Mouse (Mus musculus) CH12.LX (cell line): ENCODE data around the gene Olfr455.

Experiments used
- BHLHE40 ChIP-seq: IDR thresholded peaks from 2 replicates; pipeline ENCODE4 v1.6.1; 2011; ENCODE audit warnings: mild to moderate bottlenecking, low read depth, low read length, improper control_type of control experiment
- CTCF ChIP-seq, 2 experiments: IDR thresholded peaks in 1 of 2; conservative IDR thresholded peaks in 1 of 2; 2 replicates each; pipeline ENCODE4 v1.5.1; 2011 to 2012; ENCODE audit warnings: low read depth in 2 of 2, low read length in 2 of 2, improper control_type of control experiment in 1 of 2, inconsistent platforms in 1 of 2, mild to moderate bottlenecking in 1 of 2, moderate library complexity in 1 of 2
- HCFC1 ChIP-seq: IDR thresholded peaks from 2 replicates; pipeline ENCODE4 v1.6.1; 2012; ENCODE audit warnings: low read depth, mild to moderate bottlenecking, inconsistent platforms, low read length, improper control_type of control experiment
- KAT2A ChIP-seq: IDR thresholded peaks from 2 replicates; pipeline ENCODE4 v1.6.1; 2012; ENCODE audit warnings: low read length, improper control_type of control experiment, inconsistent platforms; ENCODE audit not compliant: insufficient replicate concordance
- MAFK ChIP-seq: IDR thresholded peaks from 2 replicates; pipeline ENCODE4 v1.6.1; 2011; ENCODE audit warnings: low read length, improper control_type of control experiment; ENCODE audit not compliant: insufficient replicate concordance
- MYC ChIP-seq: IDR thresholded peaks from 2 replicates; pipeline ENCODE4 v1.6.1; 2011; ENCODE audit warnings: low read depth, mild to moderate bottlenecking, improper control_type of control experiment, low read length
- NRF1 ChIP-seq: IDR thresholded peaks from 2 replicates; pipeline ENCODE4 v1.6.1; 2014; ENCODE audit warnings: low read depth, mild to moderate bottlenecking, inconsistent platforms, low read length, improper control_type of control experiment, moderate library complexity
- POLR2A ChIP-seq: IDR thresholded peaks from 2 replicates; pipeline ENCODE4 v1.6.1; 2011; ENCODE audit warnings: low read depth, mild to moderate bottlenecking, improper control_type of control experiment, low read length
- POLR2AphosphoS2 ChIP-seq: IDR thresholded peaks from 2 replicates; pipeline ENCODE4 v1.6.1; 2011; ENCODE audit warnings: low read depth, low read length, improper control_type of control experiment
- RAD21 ChIP-seq: IDR thresholded peaks from 2 replicates; pipeline ENCODE4 v1.6.1; 2011; ENCODE audit warnings: low read depth, mild to moderate bottlenecking, low read length, improper control_type of control experiment, moderate library complexity
- SMC3 ChIP-seq: IDR thresholded peaks from 2 replicates; pipeline ENCODE4 v1.6.1; 2011; ENCODE audit warnings: low read depth, low read length, improper control_type of control experiment
- TBP ChIP-seq: conservative IDR thresholded peaks from 2 replicates; pipeline ENCODE4 v1.6.1; 2011; ENCODE audit warnings: low read depth, low read length, improper control_type of control experiment
- USF1 ChIP-seq: IDR thresholded peaks from 2 replicates; pipeline ENCODE4 v1.6.1; 2014; ENCODE audit warnings: low read depth, mild to moderate bottlenecking, inconsistent platforms, low read length, improper control_type of control experiment
- USF2 ChIP-seq: conservative IDR thresholded peaks from 2 replicates; pipeline ENCODE4 v1.6.1; 2011; ENCODE audit warnings: low read depth, low read length, improper control_type of control experiment

DNA sequence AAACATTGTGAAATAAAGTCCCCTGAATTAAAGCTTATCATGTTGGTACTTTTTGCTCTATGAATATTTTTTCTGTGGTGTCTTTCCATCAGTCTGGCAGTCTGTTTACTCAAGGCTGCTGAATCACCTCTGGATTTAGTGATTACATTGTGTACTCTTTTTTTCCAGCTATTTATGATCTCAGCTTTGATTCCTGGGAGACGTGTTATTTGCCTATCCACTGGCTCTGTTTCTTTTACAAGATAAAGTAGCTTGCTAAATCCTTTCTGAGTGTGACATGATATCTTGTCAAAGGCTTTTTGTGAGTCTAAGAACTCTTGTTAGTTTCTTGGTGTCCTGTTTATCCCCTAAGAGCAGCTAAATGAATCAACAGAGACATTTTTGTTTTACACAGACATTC is 2.5 kb downstream of the Olfr455 start:
- TF ChIP-seq MAFK, result no peak
- TF ChIP-seq BHLHE40, result no peak
- no peak for TF ChIP-seq SMC3
- TF ChIP-seq TBP, result no peak
- TF ChIP-seq CTCF (conservative IDR thresholded peaks at IDR 0.05 in 1 of 2, IDR thresholded peaks at IDR 0.05 in 1 of 2; ENCODE audit: low read depth in 2 of 2, low read length in 2 of 2), result no peak
- no peak for TF ChIP-seq POLR2AphosphoS2
- TF ChIP-seq USF1, result no peak
- TF ChIP-seq USF2, result no peak
- no peak for TF ChIP-seq KAT2A
- TF ChIP-seq RAD21, result no peak
- no peak for TF ChIP-seq MYC
- no peak for TF ChIP-seq POLR2A
- TF ChIP-seq HCFC1, result no peak
- no peak for TF ChIP-seq NRF1
